Mouse (Mus musculus) c-Kit-positive CD71-positive TER-119-positive erythroid progenitor cells, embryonic 14.5 days (primary cell): ENCODE data around the gene Slc25a36.

Source experiments
- DNase-seq: peaks from one replicate; pipeline ENCODE4 v3.0.0-alpha.2; 2013; ENCODE audit warnings: low spot score

The Slc25a36 gene

GRCm38 (mm10) chr9:97041633-97042032, 69.3 kb downstream of the Slc25a36 start:
- DNase-seq: no peak

- DNase-seq: no peak
Observed at GRCm38 (mm10) chr9:97038010-97038409, 72.9 kb downstream of the Slc25a36 start.

- DNase-seq: no peak
Observed at GRCm38 (mm10) chr9:97036656-97037055, 74.3 kb downstream of the Slc25a36 start.

GRCm38 (mm10) chr9:97027361-97027760, 83.6 kb downstream of the Slc25a36 start:
- no peak for DNase-seq

- DNase-seq: no peak
Observed at GRCm38 (mm10) chr9:97026006-97026405, 85.0 kb downstream of the Slc25a36 start.
